Mouse (Mus musculus) heart, embryonic 11.5 days (tissue): Measurements from ENCODE around the gene Mreg. TPM values are rescaled to one million over a fixed set of nuclear protein-coding genes. Genes with fewer than 3 reads are reported as not detected.
"Not testable (repeated sequence)": the region's sequence is repeated elsewhere in the genome, so short reads cannot be mapped to it uniquely, and the experiment has no call there.

ENCODE experiments used
- ATAC-seq: fragments of 200-750 bp; cut with Nextera tagmentation; replicated peaks from 2 replicates; pipeline ENCODE4 v1.8.0; 2017; ENCODE audit warnings: moderate library complexity; ENCODE audit not compliant: insufficient number of reproducible peaks, low FRiP score, low TSS enrichment
- H3K27ac ChIP-seq: fragments of 300-500 bp; sonication (generic); 2 replicates; pipeline ENCODE4 v1.5.1; 2014; ENCODE audit warnings: mild to moderate bottlenecking, low read depth, low read length
- H3K27me3 ChIP-seq: fragments of 300-500 bp; sonication (generic); 2 replicates; pipeline ENCODE4 v1.6.1; 2014; ENCODE audit warnings: mild to moderate bottlenecking, low read length, mixed read lengths; ENCODE audit not compliant: control insufficient read depth, insufficient read depth
- H3K36me3 ChIP-seq: fragments of 300-500 bp; sonication (generic); 2 replicates; pipeline ENCODE4 v1.6.1; 2014; ENCODE audit warnings: mild to moderate bottlenecking, low read length, moderate library complexity, mixed read lengths; ENCODE audit not compliant: control insufficient read depth, insufficient read depth
- H3K4me1 ChIP-seq: fragments of 300-500 bp; sonication (generic); 2 replicates; pipeline ENCODE4 v1.6.1; 2014; ENCODE audit warnings: low read length; ENCODE audit not compliant: control insufficient read depth, insufficient read depth
- H3K4me2 ChIP-seq: fragments of 300-500 bp; sonication (generic); 2 replicates; pipeline ENCODE4 v1.6.1; 2014; ENCODE audit warnings: mild to moderate bottlenecking, moderate library complexity
- H3K4me3 ChIP-seq: fragments of 300-500 bp; sonication (generic); 2 replicates; pipeline ENCODE4 v1.5.1; 2014; ENCODE audit warnings: low read depth, low read length
- H3K9ac ChIP-seq: fragments of 300-500 bp; sonication (generic); 2 replicates; pipeline ENCODE4 v1.6.1; 2014; ENCODE audit warnings: mild to moderate bottlenecking, low read depth, low read length, moderate library complexity
- H3K9me3 ChIP-seq: fragments of 300-500 bp; sonication (generic); replicated peaks from 2 replicates; pipeline ENCODE4 v1.6.1; 2016; ENCODE audit warnings: low read length; ENCODE audit not compliant: control insufficient read depth
- WGBS: fragments of 180-500 bp; shearing (Covaris S2); extraction: QIAGEN DNeasy Blood & Tissue Kit; methylation state at CpG from one replicate; pipeline ENCODE4 v1.1.7; 2014; ENCODE audit not compliant: insufficient replicate concordance; 5-methylcytosine and 5-hydroxymethylcytosine counted together
- polyA plus RNA-seq: library from polyadenylated mRNA; unstranded; fragments of >200 nt; fragmentation: Nextera tagmentation; extraction: Ambion mirVana; gene quantifications from 2 replicates; pipeline ENCODE4 v1.2.1, GENCODE M21; 2014

The Mreg gene
- polyA plus RNA-seq, 1 experiment from 2014 or later: 4.8 TPM

DNA sequence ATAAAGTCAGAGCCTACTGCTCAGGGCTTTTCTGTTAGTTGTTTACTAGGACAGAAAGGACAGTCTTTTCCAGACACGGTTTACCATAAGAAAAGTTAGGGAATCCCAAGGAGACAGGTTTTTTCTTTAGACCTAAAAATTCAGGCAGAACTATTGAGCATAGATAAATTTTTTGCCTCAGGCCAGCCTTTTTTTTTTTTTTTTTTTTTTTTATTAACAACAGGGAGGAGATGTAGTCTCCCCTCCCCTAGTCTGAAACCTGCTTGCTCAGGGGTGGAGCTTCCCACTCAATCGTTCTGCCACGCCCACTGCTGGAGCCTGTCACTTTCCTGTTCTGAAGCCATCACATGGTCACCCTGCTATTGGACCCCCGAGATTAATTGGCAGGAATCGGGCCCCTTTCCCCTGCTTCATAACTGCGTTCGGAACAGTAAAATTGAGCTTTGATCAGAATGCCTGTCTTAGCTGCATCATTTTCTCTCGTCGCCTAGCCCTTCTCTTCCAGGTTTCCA, 36.2 kb upstream of the Mreg start:
- H3K4me1 ChIP-seq, H3K36me3 ChIP-seq, ATAC-seq, H3K4me3 ChIP-seq, H3K27me3 ChIP-seq, H3K9ac ChIP-seq, H3K4me2 ChIP-seq, H3K27ac ChIP-seq, H3K9me3 ChIP-seq: not testable (repeated sequence)
- 40% methylated on average over 9 of the region's 9 CpGs for WGBS

DNA sequence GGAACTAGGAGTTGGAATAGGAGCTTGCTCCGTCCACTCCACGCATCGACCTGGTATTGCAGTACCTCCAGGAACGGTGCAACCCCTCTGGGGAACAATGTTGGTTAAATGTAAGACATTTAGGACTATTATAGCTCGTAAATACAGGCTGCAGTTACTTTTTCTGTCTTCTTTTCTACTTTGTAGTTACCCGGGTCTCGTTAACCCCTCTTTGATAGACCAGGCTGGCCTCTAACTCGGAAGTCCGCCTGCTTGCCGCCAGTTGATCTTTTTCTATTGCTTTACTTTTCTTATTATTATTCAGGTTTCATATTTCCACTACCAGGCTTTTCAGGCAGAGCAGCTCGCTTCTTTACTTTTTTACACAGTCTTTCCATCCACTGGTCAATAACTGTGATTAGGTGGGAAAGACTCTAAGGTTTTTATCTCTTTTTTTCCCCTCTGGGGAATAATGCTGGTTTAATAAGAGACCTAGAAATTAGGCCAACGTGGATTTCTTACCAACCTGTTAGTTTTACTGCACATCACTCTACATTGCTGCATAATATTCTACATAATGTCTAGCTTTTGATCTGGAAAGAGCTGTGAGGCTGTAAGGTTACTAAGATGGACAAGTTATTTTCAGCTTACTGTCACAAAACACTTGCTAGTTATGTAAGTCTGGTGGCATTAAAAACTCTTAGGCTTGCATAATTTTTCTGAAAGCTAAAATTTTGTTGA, 32.4 kb upstream of the Mreg start:
- Histone ChIP-seq H3K4me3 (peak overlapping the region; percentile 44), H3K27ac (peak overlapping the region; percentile 98; the same call in 1 of the 2 replicates), H3K36me3 (no peaks in the 10 kb centered on the region), H3K27me3 (no peaks in the 10 kb centered on the region), H3K4me1 (no peaks in the 10 kb centered on the region), H3K4me2 (peak overlapping the region; percentile 72), H3K9me3 (no peaks in the 10 kb centered on the region), H3K9ac (no peak overlapping the region; the same call in 1 of the 2 replicates)
- WGBS: 1% methylated on average over 12 of the region's 12 CpGs
- peak; percentile 78 for ATAC-seq

GRCm38 (mm10) chr1:72243656-72244316, 31.7 kb upstream of the Mreg start:
- Histone ChIP-seq H3K9ac (peak overlapping the region; percentile 95), H3K4me1 (no peaks in the 10 kb centered on the region), H3K4me2 (peak overlapping the region; percentile 72), H3K9me3 (no peaks in the 10 kb centered on the region), H3K27ac (peak overlapping the region; percentile 98), H3K4me3 (peak overlapping the region; percentile 44), H3K36me3 (no peaks in the 10 kb centered on the region), H3K27me3 (no peaks in the 10 kb centered on the region)
- WGBS: under 1% methylated on average over 45 of the region's 47 CpGs
- ATAC-seq: peak; percentile 94

DNA sequence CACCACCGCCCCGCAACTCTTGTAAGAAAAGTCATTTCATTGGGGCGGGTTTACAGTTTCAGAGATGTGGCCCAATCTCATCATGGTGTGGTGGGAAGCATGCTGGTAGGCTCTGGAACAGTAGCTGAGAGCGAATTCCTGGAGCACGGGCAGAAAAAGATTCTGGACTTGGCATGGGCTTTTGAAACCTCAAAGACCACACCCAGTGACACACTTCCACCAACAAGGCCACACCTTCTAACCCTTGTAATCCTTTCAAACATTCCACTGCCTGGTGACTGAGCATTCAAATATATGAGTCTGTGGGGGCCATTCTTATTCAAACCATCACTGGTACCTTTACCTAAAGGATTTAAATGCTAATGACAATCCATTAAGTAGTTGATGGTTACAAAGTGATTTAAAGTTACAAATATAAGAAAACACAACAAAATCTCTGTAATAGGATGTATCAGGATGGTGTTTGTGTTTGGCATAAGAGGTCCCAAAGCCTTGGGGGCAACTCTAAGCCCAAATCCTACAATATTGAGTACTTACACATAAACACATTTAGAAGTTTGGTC, 30.6 kb upstream of the Mreg start:
- H3K27ac ChIP-seq: no peak overlapping the region
- WGBS: 82% methylated on average over 5 of the region's 5 CpGs
- H3K9ac ChIP-seq: no peak overlapping the region
- no peak overlapping the region for H3K4me2 ChIP-seq
- ATAC-seq: no peak
- H3K27me3 ChIP-seq: no peaks in the 10 kb centered on the region
- H3K4me3 ChIP-seq: no peak overlapping the region
- H3K9me3 ChIP-seq: no peaks in the 10 kb centered on the region
- no peaks in the 10 kb centered on the region for H3K4me1 ChIP-seq
- no peaks in the 10 kb centered on the region for H3K36me3 ChIP-seq

DNA sequence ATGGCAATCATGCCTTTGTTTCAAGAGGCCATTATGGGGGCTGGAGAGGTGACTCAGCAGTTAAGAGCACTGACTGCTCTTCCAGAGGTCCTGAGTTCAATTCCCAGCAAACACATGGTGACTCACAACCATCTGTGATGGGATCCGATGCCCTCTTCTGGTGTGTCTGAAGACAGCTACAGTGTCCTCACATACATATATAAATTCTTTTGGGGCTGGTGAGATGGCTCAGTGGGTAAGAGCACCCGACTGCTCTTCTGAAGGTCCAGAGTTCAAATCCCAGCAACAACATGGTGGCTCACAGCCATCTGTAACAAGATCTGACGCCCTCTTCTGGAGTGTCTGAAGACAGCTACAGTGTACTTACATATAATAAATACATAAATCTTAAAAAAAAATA, 27.0 kb upstream of the Mreg start:
- H3K9me3 ChIP-seq, H3K4me1 ChIP-seq, H3K4me3 ChIP-seq, H3K9ac ChIP-seq, H3K4me2 ChIP-seq, H3K27me3 ChIP-seq, ATAC-seq, H3K27ac ChIP-seq, H3K36me3 ChIP-seq: not testable (repeated sequence)
- WGBS: 77% methylated on average over 3 of the region's 3 CpGs

GRCm38 (mm10) chr1:72238016-72238580, 26.0 kb upstream of the Mreg start:
- Histone ChIP-seq H3K36me3 (no peaks in the 10 kb centered on the region), H3K4me1 (no peaks in the 10 kb centered on the region), H3K4me3 (no peak overlapping the region), H3K9me3 (no peaks in the 10 kb centered on the region), H3K27ac (no peak overlapping the region), H3K4me2 (no peak overlapping the region), H3K27me3 (no peaks in the 10 kb centered on the region), H3K9ac (no peak overlapping the region)
- no peak for ATAC-seq
- WGBS: 59% methylated on average over 10 of the region's 10 CpGs

DNA sequence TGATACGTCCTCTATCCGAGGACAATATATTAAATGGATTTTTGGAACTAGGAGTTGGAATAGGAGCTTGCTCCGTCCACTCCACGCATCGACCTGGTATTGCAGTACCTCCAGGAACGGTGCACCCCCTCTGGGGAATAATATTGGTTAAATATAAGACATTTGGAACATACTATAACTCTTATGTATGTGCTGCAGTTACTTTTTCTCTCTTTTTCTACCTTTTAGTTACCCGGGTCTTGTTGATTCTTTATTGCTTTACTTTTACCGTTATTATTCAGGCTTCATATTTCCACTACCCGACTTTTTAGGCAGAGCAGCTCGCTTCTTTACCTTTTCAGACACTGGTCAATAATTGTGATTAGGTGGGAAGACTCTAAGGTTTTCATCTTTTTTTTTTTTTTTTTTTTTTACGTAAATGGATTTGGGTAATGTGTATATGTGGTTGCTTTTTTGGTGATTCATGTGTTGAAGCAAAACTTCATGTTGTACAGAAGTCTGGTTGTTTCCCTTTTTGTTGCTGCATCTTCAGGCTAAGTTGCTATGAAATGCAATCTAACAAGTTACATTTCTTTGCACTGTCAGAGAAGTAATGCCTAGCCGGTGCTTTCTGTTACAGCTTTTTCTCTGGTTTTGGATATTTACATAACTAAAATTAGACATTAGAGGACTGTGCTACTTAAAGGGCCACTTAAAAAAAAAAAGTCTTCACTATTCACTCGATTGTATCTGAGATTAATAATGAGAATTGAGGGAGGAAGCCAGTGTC, 25.1 kb upstream of the Mreg start:
- Histone ChIP-seq H3K4me1 (no peaks in the 10 kb centered on the region), H3K27ac (no peak overlapping the region), H3K4me3 (no peak overlapping the region), H3K9me3 (no peaks in the 10 kb centered on the region), H3K9ac (no peak overlapping the region), H3K36me3 (no peaks in the 10 kb centered on the region), H3K27me3 (no peaks in the 10 kb centered on the region), H3K4me2 (peak overlapping the region; percentile 34)
- ATAC-seq: no peak
- 7% methylated on average over 11 of the region's 13 CpGs for WGBS

DNA sequence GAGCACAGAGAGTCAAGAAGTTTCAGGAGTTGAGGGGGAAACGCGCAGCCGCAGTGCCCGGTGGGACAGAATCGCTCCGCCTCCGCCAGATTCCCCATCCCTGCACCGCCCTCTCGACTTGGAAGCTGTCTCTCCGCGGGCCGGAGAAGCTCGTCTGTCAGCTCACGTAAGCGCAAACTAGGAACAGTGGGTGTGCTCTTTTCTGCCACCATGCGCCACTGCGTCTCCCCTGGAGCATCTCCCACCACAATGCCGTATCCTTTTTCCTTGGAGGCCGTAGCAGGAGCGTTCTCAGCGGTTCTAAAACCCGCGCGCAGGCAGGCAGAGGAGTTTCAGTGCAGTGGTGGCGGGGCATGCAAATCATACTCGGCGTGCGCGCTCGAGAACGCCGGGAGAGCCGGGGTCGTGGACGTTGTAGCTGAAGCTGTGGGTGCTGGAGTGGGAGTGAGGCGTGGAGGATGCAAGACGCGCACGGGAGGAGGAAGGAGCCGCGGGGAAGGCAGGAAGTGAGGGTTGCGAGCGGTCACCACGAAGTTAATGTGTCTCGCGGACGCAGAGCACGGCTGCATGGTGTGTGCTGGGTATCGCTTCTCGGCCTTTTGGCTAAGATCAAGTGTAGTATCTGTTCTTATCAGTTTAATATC, 24.4 kb upstream of the Mreg start:
- Histone ChIP-seq H3K27ac (peak overlapping the region; percentile 72), H3K9ac (peak overlapping the region; percentile 71), H3K4me3 (peak overlapping the region; percentile 54), H3K4me2 (peak overlapping the region; percentile 65)
- not testable (repeated sequence) for H3K4me1 ChIP-seq, H3K36me3 ChIP-seq, H3K27me3 ChIP-seq, H3K9me3 ChIP-seq
- WGBS: 0% methylated on average over 35 of the region's 50 CpGs
- peak; percentile 73 for ATAC-seq
